Mouse (Mus musculus): ENCODE measurements around the gene Endog. TPM values are rescaled to one million over a fixed set of nuclear protein-coding genes. Genes with fewer than 3 reads are reported as not detected.

Gene Endog
- total RNA-seq (2023), result 16.4 TPM

GRCm38 (mm10) chr2:30171371-30171996 lies at the start of gene Endog:
Gene Endog (plus strand): TSS chr2:30171493.

GRCm38 (mm10) chr2:30124472-30125274 lies 46.6 kb upstream of the Endog start, which contains the start of gene Zer1:
Gene Zer1 (minus strand): TSS chr2:30124585.

GRCm38 (mm10) chr2:30133613-30134377 lies 37.5 kb upstream of the Endog start, which contains the start of gene Tbc1d13:
Gene Tbc1d13 (plus strand): TSS chr2:30133746.

GRCm38 (mm10) chr2:30177700-30178675 lies 6.7 kb downstream of the Endog start, which contains the start of gene Spout1:
Gene Spout1 (minus strand): TSS chr2:30178459.

GRCm38 (mm10) chr2:30205629-30206357 lies 34.5 kb downstream of the Endog start, which contains the start of gene Kyat1:
Gene Kyat1 (minus strand): TSS chr2:30205847.

Other genes with a start within 250 kb of the Endog start
- gene Gle1, start 236.1 kb upstream of the Endog start, total RNA-seq (2023), result 79.3 TPM
- gene Sptan1, start 205.9 kb upstream of the Endog start, total RNA-seq (2023), result 284 TPM
- 2.9 TPM for gene Wdr34, start 122.6 kb upstream of the Endog start, total RNA-seq (2023)
- gene Set, start 114.1 kb upstream of the Endog start, total RNA-seq (2023), result 256 TPM
- gene Pkn3, start 93.8 kb upstream of the Endog start, total RNA-seq (2023), result 0.86 TPM
- gene Zdhhc12, start 77.8 kb upstream of the Endog start, total RNA-seq (2023), result 13.0 TPM
- 71.3 TPM for gene Zer1, start 46.9 kb upstream of the Endog start, total RNA-seq (2023)
- gene Tbc1d13, start 37.7 kb upstream of the Endog start, total RNA-seq (2023), result 31.9 TPM
- gene Spout1, start 7.0 kb downstream of the Endog start, total RNA-seq (2023), result 26.0 TPM
- 11.6 TPM for gene Kyat1, start 34.4 kb downstream of the Endog start, total RNA-seq (2023)
- 72.8 TPM for gene Lrrc8a, start 66.2 kb downstream of the Endog start, total RNA-seq (2023)
- gene Gm28035, start 69.1 kb downstream of the Endog start, total RNA-seq (2023), result 9.3 TPM
- 22.4 TPM for gene Phyhd1, start 94.7 kb downstream of the Endog start, total RNA-seq (2023)
- gene Gm28038, start 109.5 kb downstream of the Endog start, total RNA-seq (2023), result not detected
- 8.6 TPM for gene Dolk, start 114.8 kb downstream of the Endog start, total RNA-seq (2023)
- 51.3 TPM for gene Nup188, start 114.9 kb downstream of the Endog start, total RNA-seq (2023)
- gene Sh3glb2, start 187.8 kb downstream of the Endog start, total RNA-seq (2023), result 86.7 TPM
- 17.2 TPM for gene Miga2, start 192.7 kb downstream of the Endog start, total RNA-seq (2023)
- 18.5 TPM for gene Dolpp1, start 220.8 kb downstream of the Endog start, total RNA-seq (2023)
- gene Crat, start 244.3 kb downstream of the Endog start, total RNA-seq (2023), result 16.5 TPM
- gene Ptpa, start 244.5 kb downstream of the Endog start, total RNA-seq (2023), result 89.8 TPM